Mouse (Mus musculus): ENCODE data around the gene Cacna2d4. TPM values are rescaled to one million over a fixed set of nuclear protein-coding genes. Genes with fewer than 3 reads are reported as not detected.
A peak's percentile ranks its signal among the peaks of the same experiment; 100 is the strongest.

Gene Cacna2d4
- polyA plus RNA-seq, 1 experiment from 2014 or later = 0.03 TPM

DNA sequence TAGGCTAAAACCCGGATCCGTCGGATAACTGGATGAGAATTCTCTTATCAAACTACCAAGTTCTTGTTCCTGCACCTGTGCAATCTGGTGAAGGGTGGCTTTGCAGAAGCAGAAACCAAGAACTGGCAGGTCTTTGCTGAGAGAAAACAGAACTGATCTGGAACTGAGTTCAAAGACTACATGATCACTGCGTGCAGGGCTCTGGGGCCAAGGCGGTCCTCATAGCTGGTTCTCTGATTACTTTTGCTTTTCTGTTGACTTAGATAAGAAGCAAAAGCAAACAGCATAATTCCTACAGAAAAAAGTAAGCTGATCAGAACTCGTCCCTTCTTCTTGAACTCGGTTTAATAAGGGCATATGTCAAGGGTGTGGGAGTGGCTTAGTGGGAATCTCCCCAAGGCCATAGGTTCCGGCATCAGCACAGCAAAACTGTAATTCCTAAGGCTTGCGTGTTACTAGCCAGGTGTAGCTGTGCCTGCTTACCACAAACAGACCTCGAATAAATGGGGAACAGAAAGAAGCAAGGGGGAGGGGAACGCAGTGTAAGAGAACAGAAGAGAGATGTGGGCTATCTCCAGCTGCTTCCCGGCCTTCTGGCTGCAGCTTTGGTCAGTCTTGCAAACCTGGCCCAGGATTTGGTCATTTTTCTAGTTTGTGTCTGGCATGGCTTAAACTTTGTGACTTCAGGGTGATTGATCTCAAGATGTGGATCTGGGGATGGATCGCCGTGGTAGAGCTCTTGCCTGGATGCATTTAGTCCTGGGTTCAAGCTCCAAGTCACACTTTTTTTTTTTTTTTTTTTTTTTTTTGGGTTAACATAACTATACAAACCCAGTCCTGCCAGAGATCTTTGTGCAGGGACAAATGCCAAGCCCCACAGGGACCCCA, 159.3 kb downstream of the Cacna2d4 start:
- Histone ChIP-seq H3K4me3 (ENCODE audit: low read depth, low read length) (no peak overlapping the region), H3K9ac (ENCODE audit: low read depth, low read length) (no peak overlapping the region), H3K27ac (ENCODE audit: low read depth, low read length) (peak overlapping the region; percentile 74), H3K4me1 (replicated peaks; ENCODE audit: control insufficient read depth, insufficient read depth, low read length) (no peaks in the 10 kb centered on the region), H3K36me3 (ENCODE audit: control insufficient read depth, insufficient read depth) (0 out of 2 replicates have a peak, but pooled peaks cover 10% of the 10 kb centered on the region), H3K27me3 (replicated peaks; ENCODE audit: control insufficient read depth, insufficient read depth, low read length) (no peaks in the 10 kb centered on the region), H3K9me3 (ENCODE audit: control insufficient read depth) (no peaks in the 10 kb centered on the region), H3K4me2 (replicated peaks; ENCODE audit: low read depth) (0 out of 2 replicates have a peak overlapping the region, but pooled peaks have one; percentile 24)
- 44% methylated on average over 14 of the region's 14 CpGs for WGBS
- no peak for TF ChIP-seq CTCF (IDR thresholded peaks at IDR 0.05; ENCODE audit: low read depth)
- peak; percentile 65 for ATAC-seq

DNA sequence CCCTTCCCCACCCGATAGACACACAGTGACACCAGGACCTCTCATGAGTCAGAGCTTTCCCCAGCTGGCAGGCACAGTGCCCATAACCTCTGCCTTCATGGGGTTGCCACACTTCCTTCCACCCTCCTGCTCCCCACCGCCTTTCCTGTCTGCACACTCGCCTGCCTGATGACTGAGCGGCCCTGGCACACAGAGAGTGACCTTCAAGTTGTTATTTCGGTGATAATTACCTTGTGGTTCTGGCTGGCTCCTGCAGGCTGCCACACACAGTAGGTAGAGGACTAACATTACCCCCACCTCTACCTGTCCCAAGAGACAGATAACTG, 159.9 kb downstream of the Cacna2d4 start:
- no peak overlapping the region for H3K9ac ChIP-seq (ENCODE audit: low read depth, low read length)
- 0 out of 2 replicates have a peak, but pooled peaks cover 10% of the 10 kb centered on the region for H3K36me3 ChIP-seq (ENCODE audit: control insufficient read depth, insufficient read depth)
- 29% methylated on average over 5 of the region's 5 CpGs for WGBS
- H3K4me2 ChIP-seq (replicated peaks; ENCODE audit: low read depth) = no peak overlapping the region
- no peak for TF ChIP-seq CTCF (IDR thresholded peaks at IDR 0.05; ENCODE audit: low read depth)
- no peak overlapping the region for H3K4me3 ChIP-seq (ENCODE audit: low read depth, low read length)
- no peaks in the 10 kb centered on the region for H3K9me3 ChIP-seq (ENCODE audit: control insufficient read depth)
- peak overlapping the region; percentile 74 for H3K27ac ChIP-seq (ENCODE audit: low read depth, low read length)
- no peaks in the 10 kb centered on the region for H3K4me1 ChIP-seq (replicated peaks; ENCODE audit: control insufficient read depth, insufficient read depth, low read length)
- H3K27me3 ChIP-seq (replicated peaks; ENCODE audit: control insufficient read depth, insufficient read depth, low read length) = no peaks in the 10 kb centered on the region
- ATAC-seq = peak; percentile 70

DNA sequence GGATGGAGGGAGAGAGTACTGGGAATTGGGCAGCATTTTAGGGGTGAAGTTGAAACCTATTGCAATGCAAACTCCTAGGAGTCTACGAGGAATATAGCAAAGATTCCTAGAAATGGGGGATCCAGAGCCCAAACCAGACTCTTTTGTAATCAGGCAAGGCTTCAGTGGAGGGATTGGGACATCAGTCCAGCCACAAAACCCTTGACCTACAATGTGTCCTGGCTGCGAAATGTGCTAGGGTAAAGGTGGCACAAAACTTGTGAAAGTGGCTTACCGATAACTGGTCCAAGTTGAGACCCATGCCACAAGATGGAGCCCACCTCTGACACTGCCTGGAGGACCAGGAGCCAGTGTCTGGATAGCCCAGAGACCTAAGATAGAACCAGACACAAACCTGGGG, 163.0 kb downstream of the Cacna2d4 start:
- Histone ChIP-seq H3K9ac (ENCODE audit: low read depth, low read length) (no peak overlapping the region), H3K9me3 (ENCODE audit: control insufficient read depth) (no peaks in the 10 kb centered on the region), H3K36me3 (ENCODE audit: control insufficient read depth, insufficient read depth) (peaks cover 10% of the 10 kb centered on the region; the same call in 1 of the 2 replicates), H3K4me2 (replicated peaks; ENCODE audit: low read depth) (no peak overlapping the region), H3K4me3 (ENCODE audit: low read depth, low read length) (no peak overlapping the region), H3K4me1 (replicated peaks; ENCODE audit: control insufficient read depth, insufficient read depth, low read length) (no peaks in the 10 kb centered on the region), H3K27me3 (replicated peaks; ENCODE audit: control insufficient read depth, insufficient read depth, low read length) (no peaks in the 10 kb centered on the region), H3K27ac (ENCODE audit: low read depth, low read length) (no peak overlapping the region)
- no peak for TF ChIP-seq CTCF (IDR thresholded peaks at IDR 0.05; ENCODE audit: low read depth)
- WGBS = 89% methylated on average over 3 of the region's 3 CpGs
- ATAC-seq = no peak

DNA sequence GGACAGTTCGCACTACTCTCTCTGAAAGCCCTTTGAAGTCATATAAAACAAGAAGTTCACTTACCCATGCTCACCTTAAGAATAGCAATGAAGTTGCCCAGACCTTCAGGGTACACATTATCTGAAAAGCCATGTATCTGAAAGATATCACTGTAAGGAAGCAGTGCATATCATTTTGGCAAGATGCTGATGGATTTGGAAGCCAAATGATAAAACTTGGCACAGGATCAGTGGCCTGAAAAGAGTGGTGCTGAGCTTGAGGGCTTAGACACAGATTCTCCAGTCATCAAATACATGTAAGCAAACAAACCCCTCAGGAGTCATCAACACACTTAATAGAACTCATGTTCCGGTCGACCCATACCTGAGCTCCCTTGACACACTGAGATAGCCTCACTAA, 164.3 kb downstream of the Cacna2d4 start:
- H3K4me2 ChIP-seq (replicated peaks; ENCODE audit: low read depth) = no peak overlapping the region
- TF ChIP-seq CTCF (IDR thresholded peaks at IDR 0.05; ENCODE audit: low read depth) = no peak
- H3K36me3 ChIP-seq (ENCODE audit: control insufficient read depth, insufficient read depth) = peaks cover 10% of the 10 kb centered on the region; the same call in 1 of the 2 replicates
- no peak overlapping the region for H3K9ac ChIP-seq (ENCODE audit: low read depth, low read length)
- H3K9me3 ChIP-seq (ENCODE audit: control insufficient read depth) = no peaks in the 10 kb centered on the region
- ATAC-seq = no peak
- WGBS = 88% methylated on average over 3 of the region's 3 CpGs
- no peak overlapping the region for H3K27ac ChIP-seq (ENCODE audit: low read depth, low read length)
- H3K4me3 ChIP-seq (ENCODE audit: low read depth, low read length) = no peak overlapping the region
- H3K4me1 ChIP-seq (replicated peaks; ENCODE audit: control insufficient read depth, insufficient read depth, low read length) = no peaks in the 10 kb centered on the region
- no peaks in the 10 kb centered on the region for H3K27me3 ChIP-seq (replicated peaks; ENCODE audit: control insufficient read depth, insufficient read depth, low read length)

DNA sequence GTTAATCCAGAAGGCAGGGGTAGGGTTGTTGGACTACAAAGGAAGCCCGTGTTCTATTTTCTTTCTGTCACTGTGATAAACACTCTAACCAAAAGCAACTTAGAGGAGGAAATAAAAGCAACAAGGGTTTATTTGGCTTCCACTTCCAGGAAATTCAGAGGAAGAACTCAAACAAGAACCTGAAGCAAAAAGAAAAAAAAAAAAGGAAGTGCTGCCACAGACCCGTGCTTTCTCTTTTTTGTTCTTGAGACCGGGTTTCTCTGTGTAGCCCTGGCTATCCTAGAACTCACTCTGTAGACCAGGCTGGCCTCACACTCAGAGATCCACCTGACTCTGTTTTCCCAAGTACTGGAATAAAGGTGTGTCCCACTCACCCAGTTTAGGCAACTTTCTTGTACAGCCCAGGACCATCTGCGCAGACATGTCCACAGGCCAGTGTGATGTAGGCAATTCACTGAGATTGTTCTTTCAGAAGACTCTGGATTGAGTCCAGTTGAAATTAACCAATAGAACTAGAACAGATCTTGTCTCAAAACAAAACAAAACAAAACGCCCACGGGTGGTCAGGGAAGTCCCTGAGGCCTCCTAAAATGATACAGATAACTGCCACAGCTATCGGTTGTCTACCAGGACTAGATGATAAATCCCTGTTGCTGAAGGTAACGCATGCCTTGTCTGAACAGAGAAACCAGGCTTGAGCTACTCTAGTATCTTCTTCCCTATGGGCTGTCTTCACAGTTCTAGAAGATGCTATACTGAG, 165.4 kb downstream of the Cacna2d4 start:
- peaks cover 10% of the 10 kb centered on the region; the same call in 1 of the 2 replicates for H3K36me3 ChIP-seq (ENCODE audit: control insufficient read depth, insufficient read depth)
- H3K4me2 ChIP-seq (replicated peaks; ENCODE audit: low read depth) = no peak overlapping the region
- no peaks in the 10 kb centered on the region for H3K4me1 ChIP-seq (replicated peaks; ENCODE audit: control insufficient read depth, insufficient read depth, low read length)
- no peak for ATAC-seq
- H3K4me3 ChIP-seq (ENCODE audit: low read depth, low read length) = no peak overlapping the region
- H3K9ac ChIP-seq (ENCODE audit: low read depth, low read length) = no peak overlapping the region
- 76% methylated on average over 8 of the region's 8 CpGs for WGBS
- TF ChIP-seq CTCF (IDR thresholded peaks at IDR 0.05; ENCODE audit: low read depth) = no peak
- H3K27me3 ChIP-seq (replicated peaks; ENCODE audit: control insufficient read depth, insufficient read depth, low read length) = no peaks in the 10 kb centered on the region
- H3K9me3 ChIP-seq (ENCODE audit: control insufficient read depth) = no peaks in the 10 kb centered on the region
- H3K27ac ChIP-seq (ENCODE audit: low read depth, low read length) = no peak overlapping the region

Other genes starting within 250 kb of the Cacna2d4 start
- gene Dcp1b, start 61.3 kb upstream of the Cacna2d4 start, polyA plus RNA-seq (2015; fragmentation: Nextera tagmentation; extraction: Ambion mirVana) = 4.9 and 5.1 TPM in 2 replicates
- 1.2 and 1.5 TPM in 2 replicates for gene Cacna1c, start 40.1 kb upstream of the Cacna2d4 start, polyA plus RNA-seq (2015; fragmentation: Nextera tagmentation; extraction: Ambion mirVana)
- gene Lrtm2, start 94.2 kb downstream of the Cacna2d4 start, polyA plus RNA-seq (2015; fragmentation: Nextera tagmentation; extraction: Ambion mirVana) = 0.04 TPM in 2 replicates
- gene Adipor2, start 181.2 kb downstream of the Cacna2d4 start, polyA plus RNA-seq (2015; fragmentation: Nextera tagmentation; extraction: Ambion mirVana) = 106 and 124 TPM in 2 replicates
- 4.0 and 4.4 TPM in 2 replicates for gene Fbxl14, start 243.1 kb downstream of the Cacna2d4 start, polyA plus RNA-seq (2015; fragmentation: Nextera tagmentation; extraction: Ambion mirVana)

Data from intestine, postnatal 0 days (tissue).